ENCODE assay signal across 8 mouse cellular contexts in the genomic region with DNA sequence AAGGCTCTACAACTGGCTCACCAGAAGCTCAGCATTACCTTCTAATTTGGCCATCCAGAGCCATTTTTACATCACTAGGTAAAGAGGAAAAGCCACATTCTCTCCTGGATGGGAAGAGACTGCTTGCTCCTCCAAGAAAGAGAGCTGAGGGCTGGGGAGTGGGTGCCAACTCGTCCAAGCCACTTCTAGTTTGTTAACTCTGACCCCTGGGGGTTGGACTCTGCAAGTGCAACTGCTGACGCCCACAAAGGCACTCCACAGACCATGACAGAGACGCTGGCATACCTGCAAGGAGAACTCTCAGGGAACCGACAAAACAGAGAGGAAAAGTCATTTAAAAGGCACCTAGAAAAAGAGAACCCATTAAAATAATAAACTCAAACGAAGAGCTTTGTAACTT.
DNase-seq lines count a peak whose midpoint lies in the region; ATAC-seq and TF ChIP-seq lines count a peak whose summit lies in the region.

No protein-coding gene starts in this region.

- peak; percentile 84 for TF ChIP-seq CTCF in liver, adult 2 months (IDR thresholded peaks at IDR 0.05; ENCODE audit: low read depth, low read length)

- H3K27me3 ChIP-seq in embryonic facial prominence, embryonic 15.5 days = no peaks in the 10 kb centered on the region
- no peaks in the 10 kb centered on the region; the same call in 1 of the 2 replicates for H3K27me3 ChIP-seq in heart, embryonic 10.5 days (ENCODE audit: insufficient read depth, poor library complexity, severe bottlenecking)
- H3K27me3 ChIP-seq in kidney, embryonic 16.5 days (ENCODE audit: insufficient read depth, low read length) = no peaks in the 10 kb centered on the region
- H3K27me3 ChIP-seq in liver, adult 2 months (ENCODE audit: control insufficient read depth, insufficient read depth, low read length) = no peaks in the 10 kb centered on the region
- H3K27me3 ChIP-seq in splenic B cell, adult 2 months (ENCODE audit: control insufficient read depth, insufficient read depth, low read length, poor library complexity, severe bottlenecking) = no peaks in the 10 kb centered on the region

- TF ChIP-seq POLR2A in liver, adult 2 months (IDR thresholded peaks at IDR 0.05; ENCODE audit: extremely low read depth, insufficient read depth, low read length) = no peak

- no peaks in the 10 kb centered on the region for H3K9me3 ChIP-seq in embryonic facial prominence, embryonic 15.5 days (replicated peaks)
- H3K9me3 ChIP-seq in heart, embryonic 10.5 days = no peaks in the 10 kb centered on the region
- no peaks in the 10 kb centered on the region for H3K9me3 ChIP-seq in kidney, embryonic 16.5 days (ENCODE audit: low read length)

- no peaks in the 10 kb centered on the region for H3K4me1 ChIP-seq in embryonic facial prominence, embryonic 15.5 days
- peaks cover 8% of the 10 kb centered on the region for H3K4me1 ChIP-seq in heart, embryonic 10.5 days
- no peaks in the 10 kb centered on the region for H3K4me1 ChIP-seq in kidney, embryonic 16.5 days (ENCODE audit: insufficient read depth, low read length)
- no peaks in the 10 kb centered on the region; the same call in 1 of the 2 replicates for H3K4me1 ChIP-seq in liver, adult 2 months (ENCODE audit: control insufficient read depth, insufficient read depth, low read length)

- H3K27ac ChIP-seq in embryonic facial prominence, embryonic 15.5 days (replicated peaks) = no peak overlapping the region
- H3K27ac ChIP-seq in heart, embryonic 10.5 days = 0 out of 2 replicates have a peak overlapping the region, but pooled peaks have one; percentile 16
- no peak overlapping the region for H3K27ac ChIP-seq in kidney, embryonic 16.5 days (ENCODE audit: low read length)
- H3K27ac ChIP-seq in liver, adult 2 months (replicated peaks; ENCODE audit: insufficient read depth, low read depth, low read length) = no peak overlapping the region

- H3K9ac ChIP-seq in embryonic facial prominence, embryonic 15.5 days = no peak overlapping the region
- H3K9ac ChIP-seq in kidney, embryonic 16.5 days (replicated peaks; ENCODE audit: low read length) = no peak overlapping the region
- H3K9ac ChIP-seq in liver, adult 2 months (ENCODE audit: low read depth, low read length) = no peak overlapping the region

- H3K79me2 ChIP-seq in liver, adult 2 months (ENCODE audit: control insufficient read depth, insufficient read depth, low read length) = no peaks in the 10 kb centered on the region

- H3K4me2 ChIP-seq in embryonic facial prominence, embryonic 15.5 days (replicated peaks) = no peak overlapping the region
- no peak overlapping the region for H3K4me2 ChIP-seq in kidney, embryonic 16.5 days (replicated peaks; ENCODE audit: low read depth, low read length)

- no peak overlapping the region for H3K4me3 ChIP-seq in embryonic facial prominence, embryonic 15.5 days (replicated peaks)
- H3K4me3 ChIP-seq in heart, embryonic 10.5 days = no peak overlapping the region
- H3K4me3 ChIP-seq in kidney, embryonic 16.5 days (ENCODE audit: low read length) = no peak overlapping the region
- no peak overlapping the region for H3K4me3 ChIP-seq in liver, adult 2 months (ENCODE audit: insufficient read depth, low read depth, low read length)

- peak; percentile 78 for DNase-seq in 416B (ENCODE audit: low read depth)
- DNase-seq in adrenal gland, postnatal 25 days = peak; percentile 78
- peak; percentile 88 for DNase-seq in heart, embryonic 10.5 days (ENCODE audit: low spot score)
- DNase-seq in liver, adult 2 months (ENCODE audit: extremely low read depth, low read depth, low spot score) = peak; percentile 17
- peak; percentile 75 for DNase-seq in naive thymus-derived CD4-positive, alpha-beta T cell, adult 2 months (ENCODE audit: low read depth)
- DNase-seq in splenic B cell, adult 2 months (ENCODE audit: low read depth, low spot score) = peak; percentile 79

- under 1% methylated on average over 5 of the region's 5 CpGs for WGBS in embryonic facial prominence, embryonic 15.5 days
- WGBS in heart, embryonic 10.5 days = 3% methylated on average over 5 of the region's 5 CpGs
- 5% methylated on average over 5 of the region's 5 CpGs for WGBS in kidney, embryonic 16.5 days
- 2% methylated on average over 5 of the region's 5 CpGs for WGBS in liver, adult 2 months

- ATAC-seq in embryonic facial prominence, embryonic 15.5 days (ENCODE audit: insufficient number of reproducible peaks, low FRiP score, low TSS enrichment, low read depth) = peak; percentile 47; the same call in 1 of the 2 replicates
- peak; percentile 84; the same call in 1 of the 2 replicates for ATAC-seq in kidney, embryonic 16.5 days (ENCODE audit: low FRiP score, low TSS enrichment)

- H3K36me3 ChIP-seq in embryonic facial prominence, embryonic 15.5 days = no peaks in the 10 kb centered on the region
- no peaks in the 10 kb centered on the region for H3K36me3 ChIP-seq in heart, embryonic 10.5 days
- no peaks in the 10 kb centered on the region for H3K36me3 ChIP-seq in kidney, embryonic 16.5 days (ENCODE audit: insufficient read depth, low read length)
- H3K36me3 ChIP-seq in liver, adult 2 months (ENCODE audit: control insufficient read depth, insufficient read depth, low read length) = no peaks in the 10 kb centered on the region
- no peaks in the 10 kb centered on the region for H3K36me3 ChIP-seq in splenic B cell, adult 2 months (ENCODE audit: control insufficient read depth, insufficient read depth, low read length, poor library complexity, severe bottlenecking)

Comparison
In these comparisons a context has a peak if more than half of its experiments do, and no peak if none do; other contexts are left out.
1. DNase-seq: peak in every context shown above with its lines; median percentile 88 in heart, embryonic 10.5 days; 79 in splenic B cell, adult 2 months; 78 in 416B; 78 in adrenal gland, postnatal 25 days; 75 in naive thymus-derived CD4-positive, alpha-beta T cell, adult 2 months; 17 in liver, adult 2 months.